Mouse (Mus musculus): ENCODE results near the gene Gm17482. TPM values are rescaled to one million over a fixed set of nuclear protein-coding genes. Genes with fewer than 3 reads are reported as not detected.

The Gm17482 gene
- polyA plus RNA-seq, 1 experiment, result not detected

DNA sequence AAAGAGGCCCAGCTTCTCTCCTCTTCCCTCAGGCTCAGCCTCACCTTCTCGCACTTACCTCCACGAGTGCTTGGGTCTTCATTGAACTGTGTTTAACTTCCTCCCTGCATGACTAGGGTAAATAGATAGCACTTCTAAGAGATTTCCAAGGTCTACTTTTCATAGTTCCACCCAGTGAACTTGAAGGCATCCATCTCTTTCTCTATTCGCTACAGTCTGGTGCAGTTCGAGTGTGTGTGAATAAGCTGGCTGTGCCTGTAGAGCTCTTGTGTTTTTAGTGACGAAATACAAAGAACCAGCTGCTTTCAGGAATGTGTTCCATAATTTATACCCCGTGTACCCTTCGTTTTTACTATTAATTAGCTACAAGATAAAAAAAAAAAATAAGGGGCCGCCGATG is 47.6 kb downstream of the Gm17482 start:
- DNase-seq (ENCODE audit: low read depth in 1 of 2, low spot score in 2 of 2), result no peak
- H3K4me3 ChIP-seq (ENCODE audit: extremely low read depth, insufficient read depth, insufficient read length), result no peak overlapping the region
- 81% methylated on average over 9 of the region's 9 CpGs for WGBS
- no peak overlapping the region for H3K27ac ChIP-seq (ENCODE audit: insufficient read depth, low read length)
- H3K36me3 ChIP-seq (ENCODE audit: control insufficient read depth, insufficient read depth, low read length), result no peaks in the 10 kb centered on the region
- H3K4me1 ChIP-seq (ENCODE audit: control insufficient read depth, insufficient read depth, insufficient read length), result no peaks in the 10 kb centered on the region
- H3K27me3 ChIP-seq (ENCODE audit: control insufficient read depth, insufficient read depth, low read length), result no peaks in the 10 kb centered on the region
- TF ChIP-seq CTCF (IDR thresholded peaks at IDR 0.05; ENCODE audit: extremely low read depth, insufficient read depth, insufficient read length, insufficient replicate concordance), result no peak
- TF ChIP-seq POLR2A (IDR thresholded peaks at IDR 0.05; ENCODE audit: low read depth, low read length), result no peak

DNA sequence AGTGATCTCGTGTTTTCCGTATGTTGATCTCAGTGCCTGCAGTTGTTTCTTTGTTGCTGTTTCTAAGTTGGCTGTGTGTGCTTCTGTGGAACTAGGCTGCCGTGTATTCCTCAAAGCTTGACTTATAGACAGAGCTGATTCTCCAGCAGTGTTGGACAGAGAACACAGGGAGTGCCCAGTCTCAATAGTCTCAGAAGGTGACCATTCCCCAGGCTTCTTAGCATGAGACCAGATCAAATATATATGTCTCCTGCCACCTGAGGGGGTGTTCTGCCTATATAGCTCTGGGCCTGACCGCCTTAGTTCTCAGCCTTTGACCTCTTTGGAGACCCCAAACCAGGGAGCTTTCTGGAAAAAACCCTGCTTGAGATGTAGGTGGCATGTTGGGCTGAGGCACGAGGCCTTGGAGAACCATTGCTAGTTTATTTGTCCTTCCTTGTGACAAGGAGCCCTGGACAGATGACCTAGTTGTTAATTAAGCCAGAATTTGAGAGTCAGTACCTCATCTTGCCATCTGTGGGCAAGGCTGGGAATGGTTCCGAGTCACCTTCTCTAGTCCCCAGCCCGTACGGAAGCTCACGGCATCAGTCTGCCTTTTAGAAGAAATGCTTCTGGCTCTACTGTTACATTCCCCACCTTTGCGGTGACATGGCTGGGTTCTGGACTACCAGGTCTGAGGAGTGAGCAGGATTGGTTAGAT is 48.1 kb downstream of the Gm17482 start:
- Histone ChIP-seq H3K27me3 (ENCODE audit: control insufficient read depth, insufficient read depth, low read length) (no peaks in the 10 kb centered on the region), H3K4me3 (ENCODE audit: extremely low read depth, insufficient read depth, insufficient read length) (no peak overlapping the region), H3K36me3 (ENCODE audit: control insufficient read depth, insufficient read depth, low read length) (no peaks in the 10 kb centered on the region), H3K27ac (ENCODE audit: insufficient read depth, low read length) (no peak overlapping the region), H3K4me1 (ENCODE audit: control insufficient read depth, insufficient read depth, insufficient read length) (no peaks in the 10 kb centered on the region)
- 94% methylated on average over 10 of the region's 10 CpGs for WGBS
- no peak for DNase-seq (ENCODE audit: low read depth in 1 of 2, low spot score in 2 of 2)
- no peak for TF ChIP-seq POLR2A (IDR thresholded peaks at IDR 0.05; ENCODE audit: low read depth, low read length)
- TF ChIP-seq CTCF (IDR thresholded peaks at IDR 0.05; ENCODE audit: extremely low read depth, insufficient read depth, insufficient read length, insufficient replicate concordance), result no peak

DNA sequence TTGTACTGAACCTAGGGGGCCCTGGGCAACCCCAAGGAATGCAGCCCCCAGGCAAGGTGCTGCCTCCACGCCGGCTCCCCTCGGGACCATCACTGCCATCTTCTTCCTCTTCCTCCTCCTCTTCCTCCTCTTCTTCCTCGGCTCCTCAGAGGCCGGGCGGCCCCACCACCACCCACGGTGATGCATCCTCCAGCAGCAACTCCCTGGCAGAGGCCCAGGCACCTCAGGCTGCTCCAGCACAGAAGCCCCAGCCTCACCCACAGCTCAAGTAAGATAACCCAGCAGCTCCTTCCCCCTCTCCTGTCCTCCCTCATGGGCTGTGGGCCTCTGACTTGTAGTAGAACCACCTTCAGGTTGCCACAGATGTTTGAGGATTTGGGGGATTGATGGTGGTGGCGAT is 50.9 kb downstream of the Gm17482 start:
- Histone ChIP-seq H3K27me3 (ENCODE audit: control insufficient read depth, insufficient read depth, low read length) (no peaks in the 10 kb centered on the region), H3K4me1 (ENCODE audit: control insufficient read depth, insufficient read depth, insufficient read length) (no peaks in the 10 kb centered on the region), H3K4me3 (ENCODE audit: extremely low read depth, insufficient read depth, insufficient read length) (no peak overlapping the region), H3K27ac (ENCODE audit: insufficient read depth, low read length) (no peak overlapping the region), H3K36me3 (ENCODE audit: control insufficient read depth, insufficient read depth, low read length) (no peaks in the 10 kb centered on the region)
- DNase-seq (ENCODE audit: low read depth in 1 of 2, low spot score in 2 of 2), result no peak
- WGBS, result 70% methylated on average over 8 of the region's 8 CpGs
- TF ChIP-seq CTCF (IDR thresholded peaks at IDR 0.05; ENCODE audit: extremely low read depth, insufficient read depth, insufficient read length, insufficient replicate concordance), result no peak
- no peak for TF ChIP-seq POLR2A (IDR thresholded peaks at IDR 0.05; ENCODE audit: low read depth, low read length)

DNA sequence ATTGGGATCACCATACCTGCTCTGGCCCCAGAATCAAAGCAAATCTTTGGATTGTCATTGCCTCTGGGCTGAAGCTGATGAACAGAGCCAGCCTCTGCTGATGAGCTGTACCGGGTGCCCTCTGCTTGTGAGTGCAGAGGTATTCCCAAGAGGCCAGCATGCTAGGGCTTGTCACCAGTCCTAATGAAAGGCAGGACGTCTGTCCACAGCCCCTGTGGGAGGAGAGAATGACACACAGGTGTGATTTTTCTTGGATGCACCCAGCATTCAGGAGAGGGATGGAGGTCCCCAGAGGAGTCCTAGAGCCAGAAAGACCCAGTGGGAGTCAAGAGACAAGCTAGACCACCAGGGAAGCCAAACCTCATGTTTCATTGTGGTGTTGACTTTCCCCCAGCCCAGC is 52.5 kb downstream of the Gm17482 start:
- TF ChIP-seq CTCF (IDR thresholded peaks at IDR 0.05; ENCODE audit: extremely low read depth, insufficient read depth, insufficient read length, insufficient replicate concordance), result no peak
- no peak for TF ChIP-seq POLR2A (IDR thresholded peaks at IDR 0.05; ENCODE audit: low read depth, low read length)
- H3K36me3 ChIP-seq (ENCODE audit: control insufficient read depth, insufficient read depth, low read length), result no peaks in the 10 kb centered on the region
- H3K4me1 ChIP-seq (ENCODE audit: control insufficient read depth, insufficient read depth, insufficient read length), result no peaks in the 10 kb centered on the region
- H3K4me3 ChIP-seq (ENCODE audit: extremely low read depth, insufficient read depth, insufficient read length), result no peak overlapping the region
- H3K27ac ChIP-seq (ENCODE audit: insufficient read depth, low read length), result no peak overlapping the region
- WGBS, result 64% methylated on average over 2 of the region's 2 CpGs
- no peak for DNase-seq (ENCODE audit: low read depth in 1 of 2, low spot score in 2 of 2)
- H3K27me3 ChIP-seq (ENCODE audit: control insufficient read depth, insufficient read depth, low read length), result no peaks in the 10 kb centered on the region

DNA sequence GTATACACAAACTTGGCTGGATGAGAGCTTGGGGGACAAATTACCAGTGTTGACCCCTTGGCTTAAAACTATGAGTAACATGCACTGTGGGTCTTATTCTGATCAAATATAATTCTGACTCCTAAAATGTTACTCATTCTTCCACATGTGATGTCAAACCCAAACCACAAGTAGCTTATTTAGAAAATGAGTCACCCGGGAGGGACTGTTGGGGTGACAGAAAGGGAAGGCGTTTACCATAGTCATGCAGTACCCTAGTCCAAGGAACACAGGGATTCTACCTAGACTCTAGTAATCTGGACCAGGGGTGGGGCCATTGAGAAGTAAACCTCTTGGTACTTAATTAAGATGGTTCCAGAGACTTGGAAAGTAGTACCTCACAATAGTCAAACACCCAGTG is 57.0 kb downstream of the Gm17482 start:
- H3K36me3 ChIP-seq (ENCODE audit: control insufficient read depth, insufficient read depth, low read length), result no peaks in the 10 kb centered on the region
- H3K27ac ChIP-seq (ENCODE audit: insufficient read depth, low read length), result no peak overlapping the region
- no peak for DNase-seq (ENCODE audit: low read depth in 1 of 2, low spot score in 2 of 2)
- WGBS, result 61% methylated on average over 2 of the region's 2 CpGs
- TF ChIP-seq POLR2A (IDR thresholded peaks at IDR 0.05; ENCODE audit: low read depth, low read length), result no peak
- no peak for TF ChIP-seq CTCF (IDR thresholded peaks at IDR 0.05; ENCODE audit: extremely low read depth, insufficient read depth, insufficient read length, insufficient replicate concordance)
- H3K4me3 ChIP-seq (ENCODE audit: extremely low read depth, insufficient read depth, insufficient read length), result no peak overlapping the region
- H3K4me1 ChIP-seq (ENCODE audit: control insufficient read depth, insufficient read depth, insufficient read length), result no peaks in the 10 kb centered on the region
- no peaks in the 10 kb centered on the region for H3K27me3 ChIP-seq (ENCODE audit: control insufficient read depth, insufficient read depth, low read length)

DNA sequence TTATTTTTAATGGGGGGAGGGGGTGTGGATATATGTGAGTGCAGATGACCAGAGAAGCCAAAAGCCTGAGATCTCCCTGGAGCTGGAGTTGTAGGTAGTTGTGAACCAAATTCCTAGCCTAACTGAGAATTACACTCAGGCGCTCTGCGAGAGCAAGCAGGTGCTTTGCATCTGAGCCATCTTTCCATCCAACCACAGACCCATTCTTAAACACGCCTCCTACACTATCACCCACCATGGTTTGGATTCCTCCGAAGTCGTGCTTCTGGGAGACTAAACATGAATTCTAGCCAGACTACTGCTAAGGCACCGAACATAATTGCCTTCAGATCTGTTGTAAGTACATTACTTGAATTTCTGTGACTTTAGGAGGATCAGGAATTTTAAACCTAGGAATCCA is 59.3 kb downstream of the Gm17482 start:
- no peak overlapping the region for H3K4me3 ChIP-seq (ENCODE audit: extremely low read depth, insufficient read depth, insufficient read length)
- H3K27me3 ChIP-seq (ENCODE audit: control insufficient read depth, insufficient read depth, low read length), result no peaks in the 10 kb centered on the region
- H3K4me1 ChIP-seq (ENCODE audit: control insufficient read depth, insufficient read depth, insufficient read length), result no peaks in the 10 kb centered on the region
- WGBS, result 87% methylated on average over 6 of the region's 6 CpGs
- no peak for DNase-seq (ENCODE audit: low read depth in 1 of 2, low spot score in 2 of 2)
- TF ChIP-seq CTCF (IDR thresholded peaks at IDR 0.05; ENCODE audit: extremely low read depth, insufficient read depth, insufficient read length, insufficient replicate concordance) (no peak), POLR2A (IDR thresholded peaks at IDR 0.05; ENCODE audit: low read depth, low read length) (no peak)
- no peaks in the 10 kb centered on the region for H3K36me3 ChIP-seq (ENCODE audit: control insufficient read depth, insufficient read depth, low read length)
- H3K27ac ChIP-seq (ENCODE audit: insufficient read depth, low read length), result no peak overlapping the region

DNA sequence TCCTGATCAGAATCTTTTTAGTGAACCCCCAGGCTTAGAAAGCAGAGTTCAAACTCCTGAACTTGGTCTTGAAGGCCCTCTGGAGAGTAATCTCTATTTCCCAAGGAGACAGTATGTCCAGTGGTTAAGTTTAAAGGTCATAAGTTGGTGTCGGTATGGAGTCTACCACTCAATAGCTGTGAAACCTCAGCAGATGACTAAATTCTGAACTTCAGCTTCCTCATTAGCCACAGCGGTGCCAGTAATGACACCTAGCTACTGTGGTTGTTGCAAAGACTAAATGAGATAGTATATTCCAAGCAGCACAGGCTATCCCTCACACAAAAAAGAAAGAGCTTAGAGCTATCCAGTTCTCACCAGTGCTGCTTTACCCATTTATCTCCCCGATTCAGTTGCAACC is 61.1 kb downstream of the Gm17482 start:
- no peak for DNase-seq (ENCODE audit: low read depth in 1 of 2, low spot score in 2 of 2)
- TF ChIP-seq CTCF (IDR thresholded peaks at IDR 0.05; ENCODE audit: extremely low read depth, insufficient read depth, insufficient read length, insufficient replicate concordance) (no peak), POLR2A (IDR thresholded peaks at IDR 0.05; ENCODE audit: low read depth, low read length) (no peak)
- H3K27ac ChIP-seq (ENCODE audit: insufficient read depth, low read length), result no peak overlapping the region
- WGBS, result 81% methylated on average over 3 of the region's 3 CpGs
- no peaks in the 10 kb centered on the region for H3K36me3 ChIP-seq (ENCODE audit: control insufficient read depth, insufficient read depth, low read length)
- no peaks in the 10 kb centered on the region for H3K4me1 ChIP-seq (ENCODE audit: control insufficient read depth, insufficient read depth, insufficient read length)
- H3K4me3 ChIP-seq (ENCODE audit: extremely low read depth, insufficient read depth, insufficient read length), result no peak overlapping the region
- no peaks in the 10 kb centered on the region for H3K27me3 ChIP-seq (ENCODE audit: control insufficient read depth, insufficient read depth, low read length)

Measured in spleen, adult 2 months (tissue).